Mouse (Mus musculus) spleen, adult 12 weeks (tissue): ENCODE data around the gene Sacs.

Experiments
- DNase-seq: peaks from one replicate; pipeline ENCODE4 v3.0.0; 2022; ENCODE audit warnings: low spot score

Sacs gene

DNA sequence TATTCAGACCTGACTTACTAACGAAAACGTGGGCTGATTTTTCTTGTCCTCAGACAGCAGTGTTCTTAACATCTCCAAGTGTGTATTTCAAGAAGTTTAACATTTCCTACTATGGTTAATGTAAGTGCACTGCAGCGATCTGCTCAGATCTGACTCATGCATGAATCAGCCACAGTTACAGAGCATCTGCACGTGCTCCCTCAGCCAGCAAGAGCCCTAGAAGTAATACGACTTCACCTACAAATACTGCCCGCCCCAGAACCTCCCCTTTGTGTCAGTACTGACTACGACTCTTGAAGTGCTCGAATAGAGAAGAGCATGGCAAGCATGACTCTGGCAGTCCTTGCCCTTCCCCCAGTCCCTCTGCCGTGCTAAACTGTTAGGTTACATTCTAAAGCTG lies 100.5 kb downstream of the Sacs start:
- DNase-seq: no peak

DNA sequence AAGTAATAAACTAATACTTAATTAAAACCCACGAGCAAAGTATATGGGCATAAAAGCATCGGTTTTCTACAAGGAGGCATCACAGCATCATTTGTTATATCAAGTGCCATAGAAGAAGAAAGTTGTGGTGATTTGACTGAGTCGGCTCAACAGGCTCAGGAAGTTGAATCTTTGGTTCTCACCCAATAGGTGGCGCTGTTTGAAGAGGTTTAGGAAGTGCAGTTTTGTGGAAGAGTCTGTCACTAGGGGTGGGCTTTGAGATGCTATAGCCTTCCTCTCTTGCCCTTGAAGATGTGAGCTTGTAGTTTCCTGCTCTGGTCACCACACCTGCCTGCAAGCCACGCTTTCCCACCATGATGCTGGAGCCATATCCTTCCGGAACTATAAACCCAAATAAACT lies 104.4 kb downstream of the Sacs start:
- DNase-seq: no peak

DNA sequence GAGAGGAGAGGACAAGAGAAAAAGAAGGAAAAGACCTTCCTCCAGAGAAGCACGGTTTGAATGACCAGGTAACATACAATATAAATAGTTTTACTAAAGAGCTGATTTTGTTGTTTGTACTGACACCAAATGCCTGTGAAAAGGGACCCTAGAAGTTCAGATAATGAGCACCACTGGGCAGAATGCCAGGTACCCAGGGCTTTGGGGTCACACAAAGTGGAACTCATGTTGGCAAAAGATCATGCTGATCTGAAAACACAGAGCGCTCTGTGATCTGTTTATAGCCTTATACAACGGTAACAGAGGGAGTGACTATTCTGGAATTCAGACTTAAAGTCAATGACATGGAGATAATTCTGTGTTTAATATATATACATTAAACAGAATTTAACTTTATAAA lies 108.2 kb downstream of the Sacs start:
- DNase-seq: no peak

DNA sequence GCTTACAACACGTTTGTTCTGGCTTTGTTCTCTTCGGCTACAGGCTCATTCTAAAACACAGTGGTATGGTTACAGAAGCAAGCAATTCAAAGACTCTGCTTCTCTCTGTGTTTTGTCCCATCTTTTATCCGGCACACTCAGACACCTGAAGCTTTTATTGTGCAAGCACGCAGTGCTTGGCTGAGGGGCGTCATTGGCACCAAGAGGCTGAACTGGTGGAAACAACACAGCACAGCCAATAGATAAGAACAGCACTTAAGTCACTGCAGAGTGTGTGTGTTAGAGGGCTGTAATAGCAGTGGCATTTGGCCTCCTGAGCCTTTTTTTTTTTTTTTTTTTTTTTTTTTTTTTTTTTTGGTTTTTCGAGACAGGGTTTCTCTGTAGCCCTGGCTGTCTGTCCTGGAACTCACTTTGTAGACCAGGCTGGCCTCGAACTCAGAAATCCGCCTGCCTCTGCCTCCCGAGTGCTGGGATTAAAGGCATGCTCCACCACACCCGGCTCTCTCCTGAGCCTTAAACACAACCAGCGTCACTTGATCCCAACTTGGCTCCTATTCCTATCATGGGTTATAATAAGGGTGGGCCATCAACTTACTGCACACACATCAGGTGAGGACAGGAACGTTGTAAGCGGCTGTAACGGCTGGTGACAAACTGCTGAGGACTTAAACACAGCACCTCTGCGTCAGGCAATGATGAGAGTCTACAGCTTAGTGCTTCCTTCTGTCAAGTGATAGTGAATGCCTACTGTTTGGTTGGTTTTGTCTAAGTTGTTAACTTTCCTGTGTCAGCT lies 114.5 kb downstream of the Sacs start:
- no peak for DNase-seq

DNA sequence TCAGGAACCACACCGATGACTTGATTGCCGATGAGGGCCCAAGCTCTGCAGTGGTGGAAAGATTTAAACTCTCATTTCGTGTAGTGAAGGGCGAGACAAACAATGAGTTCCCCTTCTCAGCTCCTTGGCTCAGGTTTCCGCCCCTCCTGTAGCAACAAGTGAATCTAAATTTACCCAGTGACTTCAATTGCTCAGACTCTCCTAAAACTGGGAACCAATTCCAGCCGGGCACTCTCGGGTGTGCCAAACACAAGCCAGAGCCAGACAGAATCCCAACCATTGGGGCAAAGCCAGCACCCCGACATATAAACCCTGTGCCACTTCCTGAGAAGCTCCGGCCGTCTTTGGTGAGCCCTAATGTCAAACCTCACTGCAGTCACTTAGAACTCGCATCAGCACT lies 120.1 kb downstream of the Sacs start, which contains the start of gene Sgcg:
Sgcg (minus strand) TSS at position 139 of the 400 bp plus-strand sequence.
- DNase-seq: no peak

DNA sequence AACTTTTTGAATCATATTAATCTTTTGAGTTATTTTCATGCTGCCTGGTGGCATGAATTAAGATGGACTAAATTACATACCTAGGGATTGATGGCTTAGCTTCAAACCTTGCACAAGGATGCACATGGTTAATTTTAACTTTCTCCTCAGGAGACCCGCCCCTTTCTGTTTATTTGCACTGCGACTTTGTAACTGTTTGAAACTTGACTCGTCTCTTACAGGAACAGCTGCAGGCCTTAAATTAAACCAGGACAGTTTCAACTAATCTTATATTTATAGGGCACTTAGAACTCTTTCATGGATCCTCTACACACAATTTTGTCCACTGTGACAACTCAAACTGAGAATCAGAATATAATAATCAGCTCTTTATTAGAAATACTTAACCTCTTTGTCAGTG lies 120.8 kb downstream of the Sacs start:
- no peak for DNase-seq

DNA sequence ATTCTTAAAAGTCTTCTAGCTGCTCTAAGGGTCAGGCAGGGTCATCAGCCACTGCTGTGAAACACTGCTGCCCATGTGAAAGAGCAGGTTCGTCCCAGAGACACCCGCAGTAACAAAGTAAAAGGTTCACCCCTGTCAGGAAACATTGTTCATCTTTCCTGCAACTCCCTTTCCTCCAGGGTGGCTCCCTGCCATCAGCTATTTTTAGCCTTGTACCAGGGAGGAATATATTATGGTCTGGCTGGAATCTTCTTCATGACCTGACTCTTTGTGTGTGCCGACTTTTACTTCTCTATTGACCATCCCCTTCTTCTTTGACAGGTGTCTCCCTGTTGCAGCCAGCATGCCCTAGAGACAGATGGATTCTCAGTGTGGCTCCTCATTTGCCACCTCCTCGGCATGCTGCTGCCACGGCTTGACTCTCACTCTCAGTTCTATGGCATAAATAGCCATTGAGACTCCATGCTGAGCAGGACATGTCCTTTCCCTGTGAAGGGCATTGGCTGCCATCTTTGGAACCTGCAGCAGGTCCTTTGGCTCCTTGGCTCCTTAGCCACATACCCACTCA lies 129.7 kb downstream of the Sacs start:
- no peak for DNase-seq

DNA sequence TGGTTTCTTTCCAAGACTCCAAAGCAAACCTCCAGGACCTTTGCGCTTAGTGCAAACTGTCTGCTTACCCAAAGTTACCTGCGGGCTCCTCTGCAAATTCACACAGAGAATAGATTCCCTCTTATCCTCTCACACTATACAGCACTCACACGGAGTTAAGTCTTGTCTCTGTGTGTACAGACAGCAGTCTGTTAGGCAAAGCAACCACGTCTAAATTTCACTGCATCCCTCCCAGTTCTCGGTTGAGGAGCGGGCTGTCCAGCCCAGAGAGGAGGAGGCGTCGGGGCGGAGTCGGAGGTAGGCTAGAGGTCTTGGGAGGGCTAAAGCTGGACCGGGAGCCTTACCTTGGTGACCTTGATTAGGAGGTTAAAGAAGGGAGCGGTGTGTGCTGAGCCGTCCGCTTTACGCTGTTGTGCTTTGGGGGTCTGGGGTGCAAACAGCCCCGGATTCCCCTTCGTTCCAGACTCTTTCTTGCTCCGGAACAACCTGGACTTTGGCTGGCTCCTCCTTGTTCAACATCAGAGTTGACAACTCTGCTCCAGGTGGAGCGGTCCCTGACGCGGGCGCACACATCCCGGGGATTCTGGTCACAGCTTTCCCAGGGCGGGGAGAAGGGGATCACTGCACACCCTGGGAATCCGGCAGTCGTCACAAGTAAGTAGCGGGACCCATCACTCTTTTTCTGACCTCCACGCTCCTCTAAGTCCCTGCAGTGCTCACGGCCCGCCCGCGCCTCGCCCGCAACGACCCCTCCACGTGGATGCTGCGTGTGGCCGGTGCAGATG lies 136.3 kb downstream of the Sacs start:
- DNase-seq: no peak

DNA sequence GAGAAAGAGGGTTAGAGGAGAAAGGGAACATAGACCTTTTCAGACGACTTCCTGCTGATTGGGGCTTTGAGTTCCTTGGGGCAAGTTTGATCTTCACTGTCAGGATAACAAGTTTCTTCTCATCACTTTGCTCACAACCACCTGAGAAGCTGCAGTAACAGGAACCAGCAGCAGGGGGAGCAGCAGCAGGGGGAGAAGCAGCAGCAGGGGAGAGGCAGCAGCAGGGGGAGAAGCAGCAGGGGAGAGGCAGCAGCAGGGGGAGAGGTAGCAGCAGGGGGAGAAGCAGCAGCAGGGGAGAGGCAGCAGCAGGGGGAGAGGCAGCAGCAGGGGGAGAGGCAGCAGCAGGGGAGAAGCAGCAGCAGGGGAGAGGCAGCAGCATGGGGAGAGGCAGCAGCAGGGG lies 139.0 kb downstream of the Sacs start:
- peak; percentile 17 for DNase-seq

DNA sequence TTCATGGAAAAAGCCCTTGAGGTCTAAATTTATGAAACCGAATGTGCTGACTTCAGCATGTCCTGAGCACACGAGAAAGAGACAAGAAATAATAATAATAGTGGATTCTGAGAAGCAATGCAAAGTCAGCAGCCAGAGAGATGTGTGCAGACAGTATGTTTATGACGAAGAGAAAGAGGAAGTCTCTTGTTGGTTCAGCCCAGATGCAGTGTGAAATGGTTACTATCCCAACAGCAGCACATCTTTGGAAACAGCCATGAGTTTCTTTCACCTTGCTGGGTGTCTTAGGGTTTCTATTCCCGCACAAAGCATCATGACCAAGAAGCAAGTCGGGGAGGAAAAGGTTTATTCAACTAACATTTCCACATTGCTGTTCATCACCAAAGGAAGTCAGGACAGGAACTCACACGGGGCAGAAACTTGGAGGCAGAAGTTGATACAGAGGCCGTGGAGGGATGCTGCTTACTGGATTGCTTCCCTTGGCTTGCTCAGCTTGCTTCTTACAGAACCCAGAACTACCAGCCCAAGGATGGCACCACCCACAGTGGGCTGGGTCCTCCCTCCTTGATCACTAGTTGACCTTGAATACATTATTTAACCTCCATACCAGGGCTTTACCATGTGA lies 140.5 kb downstream of the Sacs start:
- DNase-seq: no peak

DNA sequence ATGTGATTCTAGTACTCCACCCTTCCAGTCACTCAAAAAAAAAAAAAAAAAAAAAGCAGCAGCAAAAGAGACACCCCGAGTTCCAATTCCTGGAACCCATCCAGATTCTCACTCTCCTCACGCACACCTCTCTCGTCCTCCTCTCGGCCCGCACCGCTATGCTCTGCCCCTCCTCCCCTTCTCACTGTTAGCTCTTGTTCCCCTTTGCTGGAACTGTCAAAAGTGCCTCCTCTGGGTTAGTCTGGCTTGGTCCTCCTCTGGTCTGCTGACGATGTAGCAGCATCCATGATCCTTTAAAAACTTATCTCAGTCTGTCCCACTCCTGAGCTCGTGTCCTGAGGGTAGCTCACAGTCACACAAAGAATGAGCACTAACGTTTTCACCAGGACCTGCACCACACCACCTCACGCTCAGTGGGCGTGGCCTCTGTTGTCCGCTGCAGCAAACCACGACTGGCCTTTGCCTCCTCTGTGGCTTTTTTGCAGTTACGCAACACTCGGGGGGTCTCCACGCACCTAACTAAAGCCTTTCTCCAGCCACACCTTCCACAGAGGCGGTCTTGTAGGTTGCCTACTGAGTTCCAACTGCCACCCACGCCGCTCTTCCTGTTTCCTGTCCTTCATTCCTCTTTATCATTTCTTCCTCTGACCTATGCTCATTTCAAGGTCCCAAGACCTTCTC lies 150.5 kb downstream of the Sacs start:
- no peak for DNase-seq
